Mouse (Mus musculus): ENCODE data around the gene Kmt2d.

DNA sequence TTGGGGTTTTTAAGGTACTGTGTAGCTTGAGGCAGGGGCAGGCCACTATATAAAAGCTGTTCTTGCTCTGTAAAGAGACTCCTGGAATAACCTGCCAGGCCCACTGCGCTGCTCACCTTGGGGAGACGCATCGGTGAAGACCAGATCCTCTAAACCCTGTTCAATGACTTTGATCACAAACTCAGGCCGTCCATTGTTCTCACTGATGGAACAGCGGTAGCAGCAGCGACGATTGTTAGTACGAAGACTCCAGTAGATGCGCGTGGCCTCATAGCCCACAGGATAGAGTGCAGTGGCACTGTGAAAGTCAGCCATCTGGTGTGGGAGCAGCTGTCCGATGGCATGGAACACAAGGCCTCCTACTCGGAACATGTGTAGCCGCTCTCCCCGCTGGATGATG, 31.8 kb downstream of the Kmt2d start:
- TF ChIP-seq CTCF (conservative IDR thresholded peaks at IDR 0.05; ENCODE audit: insufficient read depth, insufficient read length, low read depth, low read length) (no peak), POLR2A (IDR thresholded peaks at IDR 0.05; ENCODE audit: low read depth, low read length) (no peak)

Measured in kidney, adult 2 months (tissue).